14 mouse cellular contexts compared by ENCODE assay signal in the genomic region with DNA sequence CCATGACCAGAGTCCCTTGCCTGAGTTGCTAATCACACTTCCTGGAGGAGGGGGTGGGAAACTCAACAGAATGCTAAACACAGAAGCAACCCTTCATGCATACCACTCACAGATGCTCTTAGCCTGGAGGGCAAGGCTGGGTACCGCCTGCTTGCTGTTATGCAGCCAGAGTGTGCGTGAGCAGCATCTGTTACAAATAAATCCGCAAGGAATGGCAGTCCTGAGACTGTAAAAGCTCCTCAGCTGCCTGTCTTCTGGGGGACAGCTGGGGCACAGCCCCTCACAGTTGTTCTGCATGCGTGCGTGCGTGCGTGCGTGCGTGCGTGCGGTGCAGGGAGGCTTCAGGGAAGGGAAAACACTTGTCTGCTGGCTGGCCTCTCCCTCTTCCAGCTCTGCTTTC.
DNase-seq lines count a peak whose midpoint lies in the region; ATAC-seq lines count a peak whose summit lies in the region.
"Had no signal": no experiment of that assay in that cellular context is flagged by ENCODE, and none has a peak within 500 bp of the region (broad histone marks: within the 10 kb centered on the region; RNA-seq: fewer than 3 reads in every experiment).

No protein-coding gene starts in this region.

- no peak overlapping the region for H3K4me2 ChIP-seq in kidney, embryonic 15.5 days
- no peak overlapping the region for H3K4me2 ChIP-seq in forebrain, embryonic 16.5 days (ENCODE audit: low read length)
- H3K4me2 ChIP-seq in limb, embryonic 13.5 days (replicated peaks) = no peak overlapping the region
- H3K4me2 ChIP-seq in neural tube, embryonic 13.5 days = no peak overlapping the region
- H3K4me2 ChIP-seq: liver, embryonic 13.5 days had no signal

- no peak overlapping the region for H3K4me3 ChIP-seq in kidney, embryonic 15.5 days (replicated peaks)
- no peak overlapping the region for H3K4me3 ChIP-seq in forebrain, embryonic 16.5 days (replicated peaks; ENCODE audit: low read length)
- H3K4me3 ChIP-seq in limb, embryonic 13.5 days = no peak overlapping the region
- no peak overlapping the region for H3K4me3 ChIP-seq in neural tube, embryonic 13.5 days
- H3K4me3 ChIP-seq: liver, embryonic 13.5 days had no signal

- ATAC-seq in kidney, embryonic 15.5 days (replicated peaks; ENCODE audit: low FRiP score) = 0 out of 2 replicates have a peak, but pooled peaks have one; percentile 7
- peak; percentile 84 for ATAC-seq in forebrain, embryonic 16.5 days
- ATAC-seq in limb, embryonic 13.5 days (ENCODE audit: low FRiP score, low read depth) = peak; percentile 66
- peak; percentile 81 for ATAC-seq in neural tube, embryonic 13.5 days (ENCODE audit: low read depth)

- no peaks in the 10 kb centered on the region for H3K9me3 ChIP-seq in kidney, embryonic 15.5 days (replicated peaks)
- H3K9me3 ChIP-seq in forebrain, embryonic 16.5 days (ENCODE audit: control insufficient read depth, low read length) = no peaks in the 10 kb centered on the region
- no peaks in the 10 kb centered on the region for H3K9me3 ChIP-seq in limb, embryonic 13.5 days
- no peaks in the 10 kb centered on the region for H3K9me3 ChIP-seq in neural tube, embryonic 13.5 days
- H3K9me3 ChIP-seq: liver, embryonic 13.5 days had no signal

- H3K27me3 ChIP-seq in kidney, embryonic 15.5 days = no peaks in the 10 kb centered on the region
- no peaks in the 10 kb centered on the region for H3K27me3 ChIP-seq in forebrain, embryonic 16.5 days (replicated peaks; ENCODE audit: control insufficient read depth, insufficient read depth, low read length)
- no peaks in the 10 kb centered on the region for H3K27me3 ChIP-seq in limb, embryonic 13.5 days
- no peaks in the 10 kb centered on the region for H3K27me3 ChIP-seq in neural tube, embryonic 13.5 days
- H3K27me3 ChIP-seq: liver, embryonic 13.5 days had no signal

- H3K36me3 ChIP-seq in kidney, embryonic 15.5 days = peaks cover 9% of the 10 kb centered on the region
- no peaks in the 10 kb centered on the region for H3K36me3 ChIP-seq in forebrain, embryonic 16.5 days (ENCODE audit: control insufficient read depth, insufficient read depth)
- H3K36me3 ChIP-seq in limb, embryonic 13.5 days = peaks cover 11% of the 10 kb centered on the region
- 0 out of 2 replicates have a peak, but pooled peaks cover 3% of the 10 kb centered on the region for H3K36me3 ChIP-seq in neural tube, embryonic 13.5 days
- H3K36me3 ChIP-seq: liver, embryonic 13.5 days had no signal

- H3K4me1 ChIP-seq in kidney, embryonic 15.5 days = peaks cover 42% of the 10 kb centered on the region
- no peaks in the 10 kb centered on the region; the same call in 1 of the 2 replicates for H3K4me1 ChIP-seq in forebrain, embryonic 16.5 days (replicated peaks; ENCODE audit: control insufficient read depth, insufficient read depth, low read length)
- peaks cover 27% of the 10 kb centered on the region for H3K4me1 ChIP-seq in limb, embryonic 13.5 days
- H3K4me1 ChIP-seq in neural tube, embryonic 13.5 days (replicated peaks) = peaks cover 42% of the 10 kb centered on the region

- 43% methylated on average over 11 of the region's 11 CpGs for WGBS in kidney, embryonic 15.5 days
- WGBS in forebrain, embryonic 16.5 days = 52% methylated on average over 10 of the region's 11 CpGs
- 45% methylated on average over 11 of the region's 11 CpGs for WGBS in limb, embryonic 13.5 days
- 6% methylated on average over 11 of the region's 11 CpGs for WGBS in neural tube, embryonic 13.5 days

- H3K27ac ChIP-seq in kidney, embryonic 15.5 days = no peak overlapping the region; the same call in 1 of the 2 replicates
- H3K27ac ChIP-seq in forebrain, embryonic 16.5 days (ENCODE audit: low read length) = no peak overlapping the region
- H3K27ac ChIP-seq in limb, embryonic 13.5 days = no peak overlapping the region
- peak overlapping the region; percentile 28; the same call in 1 of the 2 replicates for H3K27ac ChIP-seq in neural tube, embryonic 13.5 days (replicated peaks)
- H3K27ac ChIP-seq: liver, embryonic 13.5 days had no signal

- DNase-seq in kidney, postnatal 36 days = no peak
- DNase-seq in urinary bladder, postnatal 4 days (ENCODE audit: low spot score in 2 of 2) = no peak
- DNase-seq in spleen, postnatal 10 days (ENCODE audit: low spot score in 2 of 2) = no peak
- no peak for DNase-seq in urinary bladder, postnatal 10 days (ENCODE audit: low spot score)
- DNase-seq: adrenal gland, postnatal 14 days; cerebellum, adult 11-12 months; heart, postnatal 4 days; kidney, postnatal 14 days; liver, embryonic 13.5 days; thymus, postnatal 36 days had no signal

- no peak overlapping the region for H3K9ac ChIP-seq in kidney, embryonic 15.5 days
- H3K9ac ChIP-seq in forebrain, embryonic 16.5 days (replicated peaks; ENCODE audit: low read depth, low read length) = no peak overlapping the region
- no peak overlapping the region for H3K9ac ChIP-seq in limb, embryonic 13.5 days
- H3K9ac ChIP-seq in neural tube, embryonic 13.5 days = no peak overlapping the region
- H3K9ac ChIP-seq: liver, embryonic 13.5 days had no signal

Comparison
In these comparisons a context has a peak if more than half of its experiments do, and no peak if none do; other contexts are left out.
1. ATAC-seq: peak in every context shown above with its lines; median percentile 84 in forebrain, embryonic 16.5 days; 81 in neural tube, embryonic 13.5 days; 66 in limb, embryonic 13.5 days; 7 in kidney, embryonic 15.5 days.